Mouse (Mus musculus) small intestine, adult 2 months (tissue): ENCODE measurements around the gene Rtn4r.

Experiments used
- CTCF ChIP-seq: fragments of 200-500 bp; IDR thresholded peaks from 2 replicates; pipeline ENCODE4 v1.5.1; 2012; ENCODE audit warnings: low read depth, mild to moderate bottlenecking, control low read depth, inconsistent platforms, low read length, moderate library complexity, mixed read lengths; ENCODE audit not compliant: insufficient replicate concordance, insufficient read length; ENCODE audit errors: extremely low read depth
- POLR2A ChIP-seq: fragments of 200-500 bp; IDR thresholded peaks from 2 replicates; pipeline ENCODE4 v1.6.1; 2012; ENCODE audit warnings: low read depth, mild to moderate bottlenecking, control low read depth, inconsistent platforms, low read length, moderate library complexity

DNA sequence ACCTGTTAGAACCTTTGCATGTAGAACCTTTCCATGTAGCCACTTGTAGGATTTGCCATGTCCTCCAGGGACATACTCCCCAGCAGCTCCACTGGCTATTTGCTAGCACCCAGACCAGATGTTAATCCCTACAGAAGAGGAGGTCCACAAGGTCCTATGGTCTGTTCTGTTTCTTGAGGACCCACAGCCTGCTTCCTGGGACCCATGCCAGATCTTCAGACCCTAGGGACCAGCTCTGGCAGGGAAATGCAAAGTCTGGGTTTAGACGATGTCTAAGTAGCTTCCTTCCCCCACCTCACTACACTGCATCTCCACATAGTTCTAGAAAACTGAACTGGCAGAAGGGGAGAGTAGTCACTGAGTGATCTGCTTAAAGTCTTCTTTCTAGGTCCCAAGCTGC is 32.3 kb downstream of the Rtn4r start:
- TF ChIP-seq CTCF (no peak), POLR2A (no peak)
